Mouse (Mus musculus) embryonic stem cell, embryonic (primary cell): ENCODE data around the gene Dock1.

Experiments used
- CTCF ChIA-PET, 4 experiments: fragments of 300-600 bp in 2 of 4; fragments of 350-600 bp in 2 of 4; sonication (Branson Sonifier 250); formaldehyde crosslinking; loops; one replicate each; lab custom pipeline; 2022; ENCODE audit warnings: inconsistent platforms in 2 of 4; lab: Charles Lee
- POLR2A ChIA-PET, 4 experiments: fragments of 300-600 bp in 2 of 4; fragments of 350-600 bp in 2 of 4; sonication (Branson Sonifier 250); formaldehyde crosslinking; loops; one replicate each; lab custom pipeline; 2022; ENCODE audit warnings: antibody characterized with exemption in 4 of 4, inconsistent platforms in 1 of 4; lab: Charles Lee

The Dock1 gene

DNA sequence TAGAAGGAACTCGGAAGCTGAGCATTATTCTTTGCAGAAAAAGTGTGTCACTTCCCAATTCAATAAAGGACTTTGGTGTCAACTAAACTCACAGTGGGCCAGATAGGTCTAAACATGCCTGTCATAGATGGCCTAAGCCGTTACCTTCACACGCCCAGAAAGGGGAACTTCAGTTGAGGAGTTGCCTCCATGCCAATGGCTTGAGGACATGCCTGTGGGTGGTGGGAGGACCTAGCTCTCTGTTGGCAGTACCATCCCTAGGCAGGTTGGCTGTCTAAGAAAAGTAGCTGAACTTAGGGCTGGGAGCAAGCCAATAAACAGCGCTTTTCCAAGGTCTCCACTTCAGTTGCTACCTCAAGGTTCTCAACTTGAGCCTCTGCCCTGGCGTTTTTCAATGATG lies 53.1 kb downstream of the Dock1 start:
- ChIA-PET CTCF (no interaction called here), POLR2A (interaction anchor here in 1 of 4 experiments (1.3 kb wide), 1 partner anchor 48 kb away, joined by 3 read pairs; no protein-coding TSS in a partner anchor)

DNA sequence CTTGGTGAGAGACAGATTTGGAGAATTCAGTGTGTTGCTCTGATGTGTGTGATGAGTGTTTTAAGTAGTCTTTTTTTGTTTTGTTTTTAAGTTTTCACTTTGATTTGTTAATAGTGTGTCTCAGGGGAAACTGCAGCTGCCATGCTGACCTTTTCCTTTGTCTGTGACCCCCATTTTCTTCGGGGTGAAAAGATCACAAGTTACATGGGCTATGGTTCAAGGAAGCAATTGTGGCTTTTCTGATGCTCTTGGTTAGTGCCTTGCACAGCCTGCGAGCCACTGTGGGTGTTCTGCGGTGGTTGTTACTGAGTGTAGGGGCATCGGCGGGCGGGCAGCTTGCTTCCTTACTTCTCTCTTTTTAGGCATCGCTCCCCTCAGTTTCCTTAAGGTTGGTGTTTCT lies 54.4 kb downstream of the Dock1 start:
- ChIA-PET CTCF (interaction anchor here in 1 of 4 experiments (0.6 kb wide), 1 partner anchor 30 kb away, joined by 3 read pairs; no protein-coding TSS in a partner anchor), POLR2A (interaction anchor here in 1 of 4 experiments (1.3 kb wide), 1 partner anchor 46 kb away, joined by 3 read pairs; no protein-coding TSS in a partner anchor)

DNA sequence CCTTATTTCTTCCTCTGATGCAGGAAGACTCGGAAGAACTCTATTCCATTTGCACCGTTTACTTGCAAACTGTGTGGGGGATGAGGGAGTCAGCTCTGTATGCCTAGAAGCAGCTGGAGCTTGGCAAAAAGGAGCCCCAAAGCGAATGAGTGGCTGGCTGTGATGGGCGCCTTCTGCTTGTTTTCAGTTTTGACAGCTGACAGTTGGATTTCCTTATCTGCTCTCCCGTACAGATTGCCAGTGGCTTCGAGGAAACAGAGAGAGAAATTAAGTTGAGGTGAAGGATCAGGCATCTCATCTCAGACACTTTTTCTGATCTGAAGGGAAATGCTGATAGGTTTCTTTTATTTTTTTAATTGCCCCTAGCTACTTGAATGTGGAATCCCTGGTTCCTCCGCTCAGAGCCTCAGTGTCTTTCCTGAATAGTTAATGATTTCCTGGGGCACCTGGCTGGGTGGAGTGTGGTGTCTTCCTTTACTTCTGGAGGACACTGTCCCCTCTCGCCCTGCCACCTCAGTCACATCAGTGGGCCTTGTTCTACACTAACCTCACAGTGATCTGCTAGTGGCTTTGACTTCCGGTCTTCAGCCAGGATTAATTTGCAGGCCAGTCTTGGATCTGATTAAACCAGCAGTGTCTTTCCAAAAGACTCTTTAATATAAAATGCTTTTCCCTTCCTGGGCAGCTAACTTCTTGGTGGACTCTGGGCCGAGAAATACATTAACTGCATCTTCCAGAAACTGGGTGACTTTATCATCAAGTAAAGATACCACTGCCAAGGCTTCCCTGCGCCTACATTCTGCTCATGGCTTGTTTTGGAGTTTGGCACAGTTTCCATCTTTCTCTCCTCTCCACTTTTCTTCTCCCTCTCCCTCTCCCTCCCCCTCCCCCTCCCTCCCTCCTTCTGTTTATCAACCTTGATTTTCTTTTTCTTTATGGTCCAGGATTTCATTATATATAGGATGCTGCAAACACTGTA lies 55.4 kb downstream of the Dock1 start:
- POLR2A ChIA-PET = interaction anchor here in 1 of 4 experiments (0.8 to 1.0 kb wide), 2 partner anchors 27 to 45 kb away, joined by 3 to 5 read pairs; no protein-coding TSS in a partner anchor
- CTCF ChIA-PET = interaction anchor here in 1 of 4 experiments (0.5 kb wide), 1 partner anchor 45 kb away, joined by 11 read pairs; no protein-coding TSS in a partner anchor

DNA sequence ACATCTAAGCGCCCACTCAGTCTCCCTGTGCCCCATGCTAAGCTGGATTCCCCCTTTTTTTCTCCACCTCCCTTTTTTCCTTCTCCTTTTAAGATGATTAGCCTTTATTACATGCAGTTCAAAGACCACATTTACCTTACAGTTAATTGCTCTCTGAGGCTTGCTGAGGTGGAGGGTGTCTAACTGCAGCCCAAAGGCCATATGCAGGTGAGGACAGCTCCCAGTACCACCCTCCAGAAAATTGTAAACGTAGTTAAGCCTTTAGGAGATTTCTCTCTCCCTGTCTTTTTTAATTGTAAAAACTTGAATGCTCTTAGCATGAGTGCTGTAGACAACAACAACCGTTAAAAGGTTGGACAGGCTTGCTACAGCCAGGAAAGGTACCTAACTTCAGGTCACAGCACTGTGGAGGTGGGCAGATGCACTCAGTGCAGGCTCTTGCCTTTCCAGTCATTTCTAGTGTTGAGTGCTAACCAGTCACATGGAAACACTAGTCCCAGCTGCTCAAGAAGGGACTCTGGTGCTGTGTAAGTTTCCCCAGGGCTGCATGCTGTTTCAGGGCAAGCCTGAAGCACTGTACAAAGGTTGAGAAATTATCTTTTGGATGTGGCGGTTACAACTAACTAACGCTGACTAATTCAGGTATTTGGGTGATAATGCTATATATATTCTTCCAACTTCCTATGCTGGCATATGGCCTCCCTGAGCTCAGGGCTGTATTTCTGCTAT lies 56.2 kb downstream of the Dock1 start:
- ChIA-PET CTCF (no interaction called here), POLR2A (no interaction called here)

DNA sequence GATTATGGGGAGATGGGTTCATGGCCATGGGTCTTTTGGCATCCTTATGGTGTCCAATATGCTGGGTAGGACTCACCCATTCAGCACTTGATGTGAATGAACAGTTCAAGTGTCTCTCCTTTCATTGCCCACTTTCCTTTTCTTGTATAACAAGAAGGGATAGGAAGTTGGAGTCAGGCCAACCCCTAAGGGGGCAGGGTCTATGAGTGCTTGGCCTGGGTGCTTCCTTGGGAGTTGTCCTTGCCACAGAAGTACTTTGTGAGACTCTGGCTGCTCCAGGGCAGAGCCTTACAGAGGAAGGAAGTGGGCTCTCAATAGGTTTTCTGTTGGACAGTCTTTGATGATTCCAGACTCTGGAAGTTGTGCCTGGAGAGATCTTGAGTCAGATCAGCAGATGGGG lies 58.9 kb downstream of the Dock1 start:
- ChIA-PET POLR2A (no interaction called here), CTCF (no interaction called here)

DNA sequence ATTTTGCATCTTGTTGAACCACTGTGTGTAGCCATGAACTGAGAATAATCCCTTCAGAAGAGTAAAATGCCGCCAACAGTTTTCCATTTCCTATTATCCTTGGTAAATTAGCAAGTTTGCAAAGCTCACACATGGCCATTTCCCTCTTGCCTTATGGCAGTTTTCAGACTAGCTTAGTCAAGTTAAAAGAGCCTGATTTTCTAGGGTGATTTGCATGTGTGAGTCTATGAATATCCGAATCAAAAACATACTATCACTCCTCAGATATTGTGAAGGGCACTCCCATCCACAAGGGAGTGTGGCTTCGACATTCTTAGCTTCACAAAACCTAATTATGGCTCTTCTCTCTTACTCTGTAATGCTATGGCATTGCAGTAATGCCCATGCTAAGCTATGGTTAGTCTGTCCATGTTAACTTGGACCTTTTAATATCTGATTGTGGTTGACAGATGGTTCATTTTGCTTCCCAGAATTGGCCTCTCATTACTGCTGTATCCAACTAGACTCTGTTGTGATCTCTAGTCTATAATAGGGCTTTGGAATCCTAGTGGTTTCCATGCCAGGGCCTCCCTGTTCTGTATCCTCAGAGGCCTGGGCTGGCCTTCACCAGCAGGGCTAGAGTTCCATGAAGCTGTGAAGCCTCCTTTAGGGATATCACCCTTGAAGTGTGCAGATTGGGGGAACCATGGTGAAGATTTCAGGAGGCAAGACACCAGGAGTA lies 60.1 kb downstream of the Dock1 start:
- CTCF ChIA-PET = no interaction called here
- POLR2A ChIA-PET = no interaction called here

DNA sequence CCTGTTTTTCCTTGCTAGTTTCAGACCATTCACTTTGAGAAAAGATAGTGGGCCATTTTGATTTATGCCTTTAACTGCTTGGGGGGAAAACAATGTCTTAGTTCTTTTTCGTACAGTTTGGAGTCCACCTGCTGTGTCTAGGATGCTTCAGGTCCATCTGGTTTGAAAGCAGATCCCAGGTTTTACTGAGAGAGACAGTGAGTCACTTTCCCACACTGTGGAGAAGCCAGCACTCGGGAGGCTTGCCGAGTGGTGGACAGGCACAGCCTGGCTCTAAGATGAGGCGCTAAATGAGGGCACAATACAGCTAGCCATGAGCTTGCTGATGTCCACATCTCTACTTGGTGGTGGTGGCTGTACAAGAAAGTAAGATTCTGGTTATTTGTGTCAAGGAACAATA lies 76.6 kb downstream of the Dock1 start:
- POLR2A ChIA-PET = interaction anchor here in 2 of 4 experiments (0.9 to 1.5 kb wide), 2 partner anchors 11 to 75 kb away, joined by 3 to 6 read pairs; no protein-coding TSS in a partner anchor
- CTCF ChIA-PET = no interaction called here

DNA sequence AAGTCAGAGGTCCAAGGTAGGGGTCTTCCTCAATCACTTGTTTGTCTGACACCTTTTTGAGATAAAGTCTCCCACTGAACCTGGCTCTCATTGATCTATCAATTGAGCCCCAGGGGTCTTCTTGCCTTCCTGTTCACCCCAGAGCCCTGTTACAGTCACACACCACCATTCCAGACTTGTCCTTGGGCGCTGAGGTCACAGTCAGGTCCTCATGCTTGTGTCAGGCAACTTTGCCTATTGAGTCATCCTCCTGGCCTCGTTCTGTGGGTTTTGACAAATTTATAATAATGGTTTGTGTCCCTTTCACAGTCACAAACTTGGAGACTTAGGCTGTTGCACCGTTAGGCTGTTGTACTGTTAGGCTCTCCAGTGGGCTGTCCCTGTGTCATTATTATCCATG lies 77.9 kb downstream of the Dock1 start:
- ChIA-PET POLR2A (no interaction called here), CTCF (no interaction called here)

DNA sequence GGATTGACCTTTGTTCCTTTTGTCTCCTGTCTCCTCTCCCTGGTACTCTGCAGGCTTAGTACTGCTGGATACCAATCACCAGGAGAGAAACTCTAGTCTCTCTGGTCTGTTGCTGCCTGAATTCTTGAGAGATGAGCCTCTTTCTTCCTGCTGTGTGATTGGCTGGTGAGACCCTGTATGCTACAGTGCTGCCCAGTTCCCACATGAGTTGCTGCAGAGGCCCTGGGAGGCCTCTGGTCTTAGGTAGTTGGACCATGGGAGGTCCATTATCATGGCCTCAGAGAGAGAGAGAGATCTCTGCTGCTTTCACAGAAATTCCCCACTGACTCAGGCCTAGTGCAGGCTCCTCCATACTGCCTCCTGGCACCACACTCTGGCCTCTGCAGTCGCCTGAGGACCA lies 79.2 kb downstream of the Dock1 start:
- POLR2A ChIA-PET = no interaction called here
- CTCF ChIA-PET = no interaction called here

DNA sequence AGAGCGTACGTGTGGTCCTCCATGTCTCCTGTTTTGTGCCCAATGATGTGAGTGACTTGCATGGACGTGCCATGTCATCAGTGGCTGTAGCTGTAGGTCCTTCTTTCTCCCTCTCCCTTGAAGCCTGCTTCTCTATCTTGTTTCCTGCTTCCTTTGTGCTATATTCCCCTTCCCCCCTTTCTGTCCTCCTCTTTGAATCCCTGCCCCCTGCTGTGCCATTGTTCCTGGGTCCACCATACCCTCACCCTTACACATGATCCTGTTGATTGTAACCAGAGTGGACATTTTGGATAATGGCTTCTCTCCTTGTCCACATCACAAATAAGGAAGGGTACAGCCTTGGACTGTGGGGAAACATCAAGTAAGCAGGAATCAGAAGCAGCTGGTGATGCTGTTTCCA lies 81.0 kb downstream of the Dock1 start:
- POLR2A ChIA-PET = interaction anchor here in 1 of 4 experiments (1.4 kb wide), 1 partner anchor 27 kb away, joined by 3 read pairs; no protein-coding TSS in a partner anchor
- CTCF ChIA-PET = interaction anchor here in 1 of 4 experiments (0.6 kb wide), 1 partner anchor 11 kb away, joined by 3 read pairs; no protein-coding TSS in a partner anchor

DNA sequence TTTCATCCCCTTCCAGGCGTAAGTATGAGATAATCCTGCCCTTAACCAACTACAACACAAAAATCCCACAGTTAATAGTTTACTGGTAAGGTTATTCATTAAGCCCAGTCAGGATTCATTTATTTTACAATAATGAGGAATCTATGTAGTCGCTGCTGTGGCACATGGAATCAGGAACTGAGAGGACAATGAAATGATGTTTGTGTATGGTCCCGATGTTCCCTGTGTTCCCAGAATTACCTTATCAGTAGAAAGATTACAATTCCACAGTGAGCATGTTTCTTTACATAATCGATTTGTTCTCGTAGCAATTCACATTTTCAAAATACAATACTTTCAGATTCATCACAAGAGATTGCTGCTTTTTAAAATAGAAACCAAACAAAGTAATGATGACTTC lies 83.0 kb downstream of the Dock1 start:
- ChIA-PET CTCF (no interaction called here), POLR2A (no interaction called here)

DNA sequence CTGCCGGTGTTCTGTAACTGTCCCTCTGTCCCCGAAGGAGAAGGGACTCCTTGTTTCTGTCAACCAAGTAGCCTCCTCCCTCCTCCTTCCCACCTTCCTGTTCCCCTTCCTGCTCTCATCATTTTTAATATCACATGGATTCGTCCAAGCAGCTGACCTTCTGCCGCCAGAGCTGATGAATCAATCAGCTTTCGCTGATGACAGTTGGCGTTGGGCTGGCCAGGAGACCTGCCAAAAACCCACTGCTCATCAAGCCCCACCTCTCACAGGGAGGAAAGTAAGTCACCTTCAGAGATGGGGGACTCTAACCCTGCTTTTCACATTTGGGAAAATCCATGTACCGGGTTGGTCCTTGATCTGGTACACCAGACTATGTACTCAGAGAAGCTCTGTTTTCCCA lies 87.2 kb downstream of the Dock1 start:
- ChIA-PET CTCF (no interaction called here), POLR2A (interaction anchor here in 1 of 4 experiments (1.2 to 2.4 kb wide), 2 partner anchors 10 to 11 kb away, joined by 3 to 6 read pairs; no protein-coding TSS in a partner anchor)

DNA sequence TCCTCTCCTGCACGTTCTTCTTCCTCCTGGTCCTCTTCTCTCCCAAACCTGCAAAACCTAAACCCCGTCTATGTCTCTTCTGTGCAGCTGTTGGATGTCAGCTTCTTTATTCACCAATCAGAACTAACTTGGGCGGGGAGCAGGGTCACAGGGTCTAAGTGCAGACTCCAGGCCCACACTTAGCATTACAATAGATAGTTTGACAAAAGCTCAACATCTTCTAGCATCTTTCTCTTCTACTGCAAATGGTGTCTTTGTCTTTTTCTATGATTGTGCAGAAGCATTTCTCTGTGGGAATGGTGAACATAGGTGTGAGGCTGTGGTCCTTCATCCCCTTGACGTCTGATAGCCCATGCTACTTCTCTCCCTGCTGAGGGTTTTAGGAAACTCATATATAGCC lies 91.3 kb downstream of the Dock1 start:
- POLR2A ChIA-PET = interaction anchor here in 3 of 4 experiments (1.2 to 2.3 kb wide), 7 partner anchors 9 to 22 kb away, joined by 4 to 12 read pairs (median 4); no protein-coding TSS in a partner anchor
- CTCF ChIA-PET = interaction anchor here in 2 of 4 experiments (0.6 to 1.1 kb wide), 4 partner anchors 9 to 985 kb away, joined by 3 to 4 read pairs (median 3); no protein-coding TSS in a partner anchor

DNA sequence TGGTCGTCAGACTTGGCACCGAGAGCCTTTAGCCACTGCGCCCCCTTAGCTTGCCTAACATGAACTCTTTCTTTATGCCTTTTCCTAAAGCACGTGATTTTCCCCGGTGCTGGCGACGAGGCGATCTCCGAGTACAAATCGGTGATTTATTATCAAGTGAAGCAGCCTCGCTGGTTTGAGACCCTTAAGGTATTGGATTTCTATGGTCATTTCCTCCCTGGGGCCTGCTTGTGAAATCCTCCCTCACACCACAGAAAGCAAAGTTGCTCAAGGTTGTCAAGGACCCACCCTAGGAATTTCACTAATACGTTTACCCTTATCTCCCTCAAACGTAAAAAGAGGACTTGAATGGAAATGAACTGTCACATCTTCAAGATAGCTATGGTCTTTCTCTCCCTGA lies 94.7 kb downstream of the Dock1 start:
- ChIA-PET CTCF (no interaction called here), POLR2A (interaction anchor here in 1 of 4 experiments (0.9 to 1.2 kb wide), 2 partner anchors 9 to 11 kb away, joined by 3 to 4 read pairs; no protein-coding TSS in a partner anchor)

DNA sequence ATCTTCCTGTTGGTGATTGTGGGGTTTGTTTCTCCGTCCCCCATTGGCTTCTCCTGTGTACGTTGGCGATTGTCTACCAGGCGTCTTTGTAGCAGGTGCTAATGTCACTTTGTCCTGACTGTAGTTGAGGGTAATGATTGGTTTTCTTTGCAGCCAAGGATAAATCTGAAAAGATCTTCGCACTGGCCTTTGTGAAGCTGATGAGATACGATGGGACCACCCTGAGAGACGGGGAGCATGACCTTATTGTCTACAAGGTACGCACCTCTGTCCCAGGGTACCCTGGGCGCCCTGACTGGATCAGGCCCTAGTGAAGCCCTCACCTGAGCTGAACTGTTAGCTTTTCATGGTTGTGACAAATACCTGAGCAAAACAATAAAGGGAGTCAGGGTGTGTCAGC lies 100.9 kb downstream of the Dock1 start:
- ChIA-PET CTCF (interaction anchor here in 3 of 4 experiments (0.5 to 1.2 kb wide), 4 partner anchors 10 to 167 kb away, joined by 3 read pairs; partner anchors contain the start of gene Fam196a (in 1 of the 3)), POLR2A (interaction anchor here (0.6 to 1.8 kb wide), 18 partner anchors 9 to 368 kb away, joined by 3 to 12 read pairs (median 4); partner anchors contain the start of gene Fam196a (in 1 of the 4))

DNA sequence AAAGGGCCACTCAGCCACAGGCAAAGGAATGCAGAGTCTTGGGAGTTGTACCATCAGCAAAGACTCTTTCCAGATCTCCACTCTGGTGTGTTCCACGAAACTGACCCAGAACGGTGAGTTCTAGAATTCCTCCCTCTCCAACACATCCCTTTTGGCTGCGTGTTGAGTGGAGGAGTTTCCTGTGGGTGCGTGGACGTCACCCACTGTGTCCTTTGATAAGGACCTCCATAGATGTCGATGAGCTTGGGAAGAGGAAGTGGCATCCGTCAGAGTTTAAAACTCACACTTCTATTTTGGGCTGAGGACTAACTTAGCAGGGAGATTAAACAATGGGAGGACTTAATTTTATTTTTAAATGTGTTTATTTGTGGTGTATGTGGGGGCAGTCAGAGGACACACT lies 101.9 kb downstream of the Dock1 start:
- ChIA-PET POLR2A (interaction anchor here in 3 of 4 experiments (0.6 to 1.8 kb wide), 8 partner anchors 11 to 107 kb away, joined by 3 to 12 read pairs (median 4); no protein-coding TSS in a partner anchor), CTCF (interaction anchor here in 1 of 4 experiments (1.2 kb wide), 1 partner anchor 166 kb away, joined by 3 read pairs; the partner anchor contains the start of gene Fam196a)

DNA sequence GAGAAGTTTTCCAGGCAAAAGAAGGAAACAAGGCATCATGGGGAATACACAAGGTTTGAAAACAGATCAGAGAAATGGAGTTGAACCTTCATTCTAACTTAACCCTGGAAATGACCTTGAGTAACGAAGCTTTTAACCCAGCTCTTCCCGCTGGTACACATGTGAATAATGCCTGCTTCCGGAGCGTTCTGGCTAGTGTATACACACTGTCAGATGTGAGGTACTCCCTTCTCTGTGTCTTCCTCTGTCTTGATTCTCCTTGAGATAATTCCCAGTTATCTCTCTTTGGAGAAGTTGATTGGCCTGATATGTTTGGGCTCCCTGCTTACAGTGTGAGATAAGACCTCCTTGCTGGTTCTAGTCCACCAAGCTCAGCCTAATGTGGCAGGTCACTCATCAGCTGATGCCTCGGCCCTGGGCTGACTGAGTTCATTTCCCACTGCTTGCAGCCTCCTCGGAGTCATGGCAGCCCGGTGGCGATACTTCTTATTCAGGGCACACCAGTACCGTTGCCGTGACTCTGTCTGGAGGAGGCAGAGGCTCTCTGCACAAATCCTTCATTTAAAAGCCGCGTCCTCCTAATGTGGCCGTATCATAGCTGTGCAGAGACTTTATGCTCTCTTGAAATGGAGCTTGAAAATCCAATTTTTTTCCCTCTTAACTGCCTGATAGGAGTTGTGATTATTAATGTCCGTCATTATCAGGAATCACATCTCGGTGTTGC lies 102.6 kb downstream of the Dock1 start:
- POLR2A ChIA-PET = interaction anchor here in 3 of 4 experiments (0.6 to 1.5 kb wide), 6 partner anchors 11 to 106 kb away, joined by 3 to 6 read pairs (median 3); no protein-coding TSS in a partner anchor
- CTCF ChIA-PET = no interaction called here
